Mouse (Mus musculus): ENCODE measurements around the gene Olfr525. TPM values are rescaled to one million over a fixed set of nuclear protein-coding genes. Genes with fewer than 3 reads are reported as not detected.

Gene Olfr525
- not detected in 2 replicates for polyA plus RNA-seq (2016; fragmentation: Nextera tagmentation; extraction: Ambion mirVana)

DNA sequence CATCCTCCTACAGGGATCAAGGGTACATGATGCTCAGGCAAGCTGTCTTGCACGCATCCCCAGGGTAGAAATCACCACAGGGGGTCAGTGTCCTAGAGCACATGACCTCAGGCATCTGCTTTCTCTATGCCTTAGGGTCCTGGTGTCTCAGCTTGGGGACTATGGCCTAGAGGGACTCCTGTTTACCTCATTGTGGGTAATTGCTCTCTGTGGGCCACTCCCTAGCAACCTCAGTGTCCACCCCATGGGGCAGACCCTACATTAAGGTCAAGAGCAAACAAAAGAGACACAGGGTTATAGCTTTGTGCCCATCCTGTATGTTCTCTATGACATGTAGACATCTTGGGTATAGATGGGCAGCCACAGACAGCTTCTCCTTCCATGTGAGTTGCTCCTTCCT lies at the start of gene Olfr525:
TSS of gene Olfr525 (plus strand) at position 301 of the 400 bp plus-strand sequence.
- H3K4me1 ChIP-seq = no peaks in the 10 kb centered on the region
- no peak within 1 kb of the TSS for H3K27ac ChIP-seq
- no peak within 1 kb of the TSS for H3K9ac ChIP-seq
- no peak within 1 kb of the TSS for H3K4me2 ChIP-seq
- no peak for ATAC-seq (ENCODE audit: low FRiP score)
- no peaks in the 10 kb centered on the region for H3K36me3 ChIP-seq (replicated peaks)
- 39% methylated on average over 1 of the region's 1 CpGs for WGBS
- H3K27me3 ChIP-seq = no peaks in the 10 kb centered on the region
- no peak within 1 kb of the TSS for H3K4me3 ChIP-seq (replicated peaks)
- no peaks in the 10 kb centered on the region for H3K9me3 ChIP-seq

DNA sequence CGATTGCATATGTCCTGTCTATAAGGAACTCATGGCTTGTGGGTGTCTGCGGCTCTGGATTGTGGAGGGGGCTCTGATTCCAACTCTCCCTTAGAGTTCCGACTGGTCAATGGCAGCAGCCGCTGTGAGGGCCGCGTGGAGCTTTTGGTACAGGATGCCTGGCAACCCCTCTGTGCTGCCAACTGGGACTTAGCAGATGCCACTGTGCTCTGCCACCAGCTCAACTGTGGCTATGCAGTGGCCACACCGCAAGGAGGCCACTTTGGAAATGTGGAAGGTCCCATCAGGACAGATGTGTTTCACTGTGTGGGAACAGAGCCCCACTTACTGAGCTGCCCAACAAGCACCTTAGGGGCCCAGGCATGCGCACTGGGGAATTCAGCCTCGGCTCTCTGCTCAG lies 24.9 kb upstream of the Olfr525 start:
- no peak overlapping the region for H3K27ac ChIP-seq
- H3K4me1 ChIP-seq = no peaks in the 10 kb centered on the region
- no peaks in the 10 kb centered on the region for H3K9me3 ChIP-seq
- WGBS = 91% methylated on average over 9 of the region's 9 CpGs
- no peaks in the 10 kb centered on the region for H3K36me3 ChIP-seq (replicated peaks)
- H3K9ac ChIP-seq = no peak overlapping the region
- no peak overlapping the region for H3K4me3 ChIP-seq (replicated peaks)
- H3K27me3 ChIP-seq = no peaks in the 10 kb centered on the region
- no peak for ATAC-seq (ENCODE audit: low FRiP score)
- H3K4me2 ChIP-seq = no peak overlapping the region

DNA sequence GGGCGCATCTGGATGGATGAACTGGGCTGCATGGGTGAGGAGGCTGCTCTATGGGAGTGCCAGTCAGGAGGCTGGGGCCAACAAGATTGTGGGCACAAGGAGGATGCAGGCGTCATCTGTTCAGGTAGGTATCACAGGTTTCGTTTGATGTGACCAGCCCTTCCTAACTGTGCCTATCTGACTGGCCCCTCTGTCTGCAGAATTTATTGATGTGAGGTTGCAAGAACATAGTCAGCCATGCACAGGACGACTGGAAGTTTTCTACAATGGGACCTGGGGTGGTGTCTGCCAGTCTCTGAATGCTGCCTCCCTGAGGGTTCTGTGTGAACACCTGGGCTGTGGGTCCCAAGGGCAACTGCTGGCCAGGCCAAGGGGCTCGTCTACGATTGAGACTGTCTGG lies 23.8 kb upstream of the Olfr525 start:
- Histone ChIP-seq H3K4me3 (replicated peaks) (no peak overlapping the region), H3K9me3 (no peaks in the 10 kb centered on the region), H3K4me2 (no peak overlapping the region), H3K9ac (no peak overlapping the region), H3K4me1 (no peaks in the 10 kb centered on the region), H3K27ac (no peak overlapping the region), H3K27me3 (no peaks in the 10 kb centered on the region), H3K36me3 (replicated peaks) (no peaks in the 10 kb centered on the region)
- WGBS = 77% methylated on average over 6 of the region's 6 CpGs
- ATAC-seq (ENCODE audit: low FRiP score) = no peak

DNA sequence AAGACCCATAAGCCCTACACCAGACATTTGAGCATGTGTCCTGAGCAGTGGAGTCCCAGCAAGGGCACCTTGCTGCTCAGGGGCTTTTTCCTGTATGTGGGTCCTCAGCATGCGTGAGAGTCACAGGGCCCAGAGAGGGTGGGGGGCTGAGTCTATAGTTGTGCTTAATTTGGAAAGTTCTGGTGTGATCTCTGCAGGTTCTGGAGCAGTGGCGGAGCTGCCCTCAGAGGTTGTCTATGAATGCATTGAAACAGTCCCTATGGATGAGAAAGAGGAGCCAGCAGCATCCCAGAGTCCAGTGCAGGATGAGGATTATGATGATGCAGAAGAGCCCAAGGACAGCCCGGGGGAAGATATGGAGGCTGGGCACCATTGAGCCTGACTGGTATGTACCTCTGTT lies 21.2 kb upstream of the Olfr525 start:
- Histone ChIP-seq H3K4me2 (no peak overlapping the region), H3K9me3 (no peaks in the 10 kb centered on the region), H3K4me1 (no peaks in the 10 kb centered on the region), H3K27me3 (no peaks in the 10 kb centered on the region), H3K4me3 (replicated peaks) (no peak overlapping the region), H3K9ac (no peak overlapping the region), H3K27ac (no peak overlapping the region), H3K36me3 (replicated peaks) (no peaks in the 10 kb centered on the region)
- ATAC-seq (ENCODE audit: low FRiP score) = no peak
- 84% methylated on average over 3 of the region's 3 CpGs for WGBS

DNA sequence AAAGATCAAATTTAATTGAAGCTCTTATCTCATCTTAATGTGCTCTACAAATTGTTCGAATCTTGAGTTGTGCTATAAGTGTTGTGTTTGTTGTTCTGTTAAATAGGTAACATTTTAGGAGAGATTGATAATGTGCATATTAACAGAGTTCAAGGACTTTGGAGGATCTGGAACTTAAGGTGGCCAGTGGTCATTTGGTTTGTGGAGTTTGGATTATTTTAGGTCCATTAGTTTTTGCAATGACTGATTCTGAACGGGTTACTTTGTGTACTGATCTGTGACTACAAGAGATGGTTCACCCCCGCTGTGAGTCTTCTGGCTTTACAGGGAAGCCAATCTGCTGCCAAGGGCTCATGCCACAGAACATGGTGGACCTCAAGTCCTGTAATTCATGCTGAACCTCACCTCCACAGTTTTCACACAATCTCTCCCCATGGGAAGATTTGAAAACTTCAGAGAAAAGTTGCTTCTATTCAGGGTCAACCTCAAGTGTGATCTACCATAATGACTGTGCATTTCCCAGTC lies 735 bp upstream of the Olfr525 start:
- H3K4me1 ChIP-seq = no peaks in the 10 kb centered on the region
- WGBS = 88% methylated on average over 3 of the region's 3 CpGs
- no peak for ATAC-seq (ENCODE audit: low FRiP score)
- H3K27me3 ChIP-seq = no peaks in the 10 kb centered on the region
- H3K4me2 ChIP-seq = no peak overlapping the region
- H3K27ac ChIP-seq = no peak overlapping the region
- H3K9ac ChIP-seq = no peak overlapping the region
- H3K4me3 ChIP-seq (replicated peaks) = no peak overlapping the region
- no peaks in the 10 kb centered on the region for H3K9me3 ChIP-seq
- H3K36me3 ChIP-seq (replicated peaks) = no peaks in the 10 kb centered on the region

DNA sequence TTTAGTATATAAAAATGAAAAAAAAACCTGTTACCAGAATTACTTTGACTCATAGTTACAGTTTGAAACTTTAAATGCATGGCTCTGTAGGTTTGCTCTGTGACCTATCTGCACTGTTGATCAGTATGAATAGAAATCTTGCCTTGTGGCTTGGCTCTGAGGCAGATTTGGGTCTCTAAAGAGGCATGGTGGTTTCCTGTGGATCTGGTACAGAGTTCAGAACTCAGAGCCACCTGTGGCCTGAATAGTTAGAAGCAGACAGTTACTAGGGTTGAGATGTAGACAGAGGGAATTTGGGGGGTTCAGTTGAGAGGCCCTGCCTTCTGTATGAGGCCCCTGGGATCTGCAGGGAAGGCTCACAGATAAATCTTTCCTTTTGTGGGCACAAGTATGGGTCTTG lies 477 bp downstream of the Olfr525 start:
- Histone ChIP-seq H3K4me3 (replicated peaks) (no peak overlapping the region), H3K4me2 (no peak overlapping the region), H3K9ac (no peak overlapping the region), H3K27me3 (no peaks in the 10 kb centered on the region), H3K4me1 (no peaks in the 10 kb centered on the region), H3K27ac (no peak overlapping the region), H3K9me3 (no peaks in the 10 kb centered on the region), H3K36me3 (replicated peaks) (no peaks in the 10 kb centered on the region)
- no peak for ATAC-seq (ENCODE audit: low FRiP score)

DNA sequence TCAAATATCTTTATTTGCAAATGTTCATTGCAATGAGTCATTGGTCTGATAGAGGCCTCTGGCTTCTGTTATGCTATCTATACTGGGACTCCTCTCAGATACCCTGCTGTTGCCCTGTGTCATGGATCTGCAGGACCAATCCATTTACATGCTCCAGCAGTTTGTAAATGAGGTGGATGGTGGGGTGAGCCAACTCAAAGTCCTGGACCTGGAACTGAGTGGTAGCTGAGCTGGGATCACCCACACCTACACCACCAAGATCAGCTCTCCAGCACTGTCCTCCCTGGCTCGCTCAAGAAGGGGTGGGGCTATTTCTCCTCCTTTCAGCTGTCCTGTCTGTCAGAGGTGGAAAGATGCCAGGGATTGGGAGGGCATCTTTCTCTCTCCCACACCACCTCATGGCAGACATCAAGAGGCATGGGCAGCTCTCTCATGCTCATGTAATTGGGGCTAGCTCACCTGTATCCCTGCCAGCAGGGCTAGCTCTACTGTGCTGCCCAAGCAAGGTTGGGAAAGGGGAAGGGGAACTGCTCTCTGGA lies 9.2 kb downstream of the Olfr525 start:
- 64% methylated on average over 1 of the region's 1 CpGs for WGBS
- Histone ChIP-seq H3K27ac (no peak overlapping the region), H3K36me3 (replicated peaks) (no peaks in the 10 kb centered on the region), H3K4me1 (no peaks in the 10 kb centered on the region), H3K27me3 (no peaks in the 10 kb centered on the region), H3K4me2 (no peak overlapping the region), H3K9ac (no peak overlapping the region), H3K9me3 (no peaks in the 10 kb centered on the region), H3K4me3 (replicated peaks) (no peak overlapping the region)
- no peak for ATAC-seq (ENCODE audit: low FRiP score)

DNA sequence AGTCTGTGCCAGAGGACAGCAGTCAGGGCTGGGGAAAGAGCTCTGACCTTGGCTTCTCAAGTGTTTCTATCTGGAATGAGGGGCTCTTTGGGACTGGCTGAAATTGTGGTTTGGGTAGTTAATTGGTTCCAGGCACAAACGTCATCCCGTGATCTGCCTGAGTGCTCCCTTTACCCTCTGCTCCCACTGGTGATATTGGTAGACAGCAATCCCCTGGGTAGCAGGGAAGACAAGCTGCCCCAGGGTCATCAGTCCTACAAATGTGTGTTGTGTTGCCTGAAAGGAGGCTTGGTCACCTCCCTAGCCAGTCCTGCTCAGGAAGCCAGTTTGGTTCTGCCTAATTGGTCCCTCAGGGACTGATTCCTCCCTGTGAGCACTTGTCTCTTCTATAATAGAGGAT lies 13.1 kb downstream of the Olfr525 start, which contains the start of gene Olfr527:
TSS of gene Olfr527 (plus strand) at position 301 of the 400 bp plus-strand sequence.
- Histone ChIP-seq H3K27me3 (no peaks in the 10 kb centered on the region), H3K27ac (no peak within 1 kb of the TSS), H3K9ac (no peak within 1 kb of the TSS), H3K4me2 (no peak within 1 kb of the TSS), H3K36me3 (replicated peaks) (no peaks in the 10 kb centered on the region), H3K4me3 (replicated peaks) (no peak within 1 kb of the TSS), H3K4me1 (no peaks in the 10 kb centered on the region), H3K9me3 (no peaks in the 10 kb centered on the region)
- 70% methylated on average over 2 of the region's 2 CpGs for WGBS
- no peak for ATAC-seq (ENCODE audit: low FRiP score)

DNA sequence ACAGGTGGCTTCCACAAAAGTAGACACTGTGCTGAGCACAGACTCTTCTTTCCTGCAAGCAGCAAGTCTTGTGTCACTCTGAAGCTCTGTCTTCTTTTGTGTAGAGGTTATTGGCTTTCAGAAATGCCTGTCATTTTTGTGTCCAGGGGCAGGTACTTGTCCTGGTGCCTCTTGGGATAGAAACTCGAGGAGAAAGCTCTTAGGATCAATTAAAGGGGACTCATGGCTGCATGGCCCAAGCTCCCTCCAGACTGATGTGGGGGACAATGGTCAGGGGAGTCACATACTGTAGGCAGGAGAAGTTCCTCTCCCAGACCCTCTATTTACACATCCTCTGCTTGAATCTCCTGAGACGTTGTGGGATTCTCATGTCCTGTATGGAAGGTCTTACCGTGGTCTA lies 40.9 kb downstream of the Olfr525 start, which contains the start of gene Olfr60:
TSS of gene Olfr60 (minus strand) at position 101 of the 400 bp plus-strand sequence.
- ATAC-seq (ENCODE audit: low FRiP score) = no peak
- no peak within 1 kb of the TSS for H3K4me3 ChIP-seq (replicated peaks)
- H3K27ac ChIP-seq = no peak within 1 kb of the TSS
- no peak within 1 kb of the TSS for H3K9ac ChIP-seq
- H3K36me3 ChIP-seq (replicated peaks) = no peaks in the 10 kb centered on the region
- H3K4me2 ChIP-seq = no peak within 1 kb of the TSS
- H3K4me1 ChIP-seq = no peaks in the 10 kb centered on the region
- 70% methylated on average over 3 of the region's 3 CpGs for WGBS
- no peaks in the 10 kb centered on the region for H3K27me3 ChIP-seq
- 0 out of 2 replicates have a peak, but pooled peaks cover 3% of the 10 kb centered on the region for H3K9me3 ChIP-seq

DNA sequence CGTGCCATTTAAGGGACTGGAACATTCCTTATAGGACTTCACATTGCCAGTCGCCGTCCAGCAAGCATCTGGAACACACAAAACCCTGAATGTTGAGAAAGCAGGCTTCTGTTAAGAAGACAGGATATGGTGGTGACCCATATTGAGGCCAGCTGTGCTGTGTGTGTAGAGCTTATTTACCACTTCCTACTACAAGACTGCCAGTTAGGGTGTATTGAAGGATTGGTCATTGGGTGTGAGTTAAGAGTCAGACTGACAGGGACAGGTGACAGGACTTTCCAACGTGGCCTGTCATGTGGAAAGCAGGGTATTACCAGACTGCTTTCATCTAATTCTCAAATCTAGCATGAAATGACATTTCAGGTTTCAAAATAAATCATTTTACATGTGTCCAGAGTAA lies 53.6 kb downstream of the Olfr525 start:
- Histone ChIP-seq H3K9ac (no peak overlapping the region), H3K27ac (no peak overlapping the region), H3K4me1 (no peaks in the 10 kb centered on the region), H3K27me3 (no peaks in the 10 kb centered on the region), H3K36me3 (replicated peaks) (no peaks in the 10 kb centered on the region), H3K9me3 (no peaks in the 10 kb centered on the region), H3K4me2 (no peak overlapping the region), H3K4me3 (replicated peaks) (no peak overlapping the region)
- ATAC-seq (ENCODE audit: low FRiP score) = no peak
- WGBS = 78% methylated on average over 4 of the region's 4 CpGs

DNA sequence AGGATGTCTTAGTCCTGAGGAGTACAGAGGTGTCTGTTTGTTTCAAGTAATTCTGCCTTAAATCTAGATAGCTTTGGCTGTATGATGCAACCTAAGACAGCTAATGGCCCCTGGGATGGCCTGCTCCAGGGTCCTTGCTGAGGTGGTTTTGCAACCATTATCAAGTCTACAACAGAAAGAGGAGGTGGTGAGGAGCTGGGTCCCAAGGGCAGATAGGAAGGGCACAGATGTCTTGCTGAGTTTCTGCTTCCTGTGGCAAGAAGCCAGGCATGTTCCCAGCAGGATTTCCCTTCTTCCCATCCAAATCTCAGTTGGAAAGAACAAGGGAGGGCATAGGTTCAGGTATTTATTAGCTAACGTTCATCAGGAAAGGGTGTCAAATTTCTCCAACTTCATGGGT lies 55.6 kb downstream of the Olfr525 start, which contains the start of gene Olfr530:
TSS of gene Olfr530 (minus strand) at position 101 of the 400 bp plus-strand sequence.
- no peak within 1 kb of the TSS for H3K9ac ChIP-seq
- no peak within 1 kb of the TSS for H3K27ac ChIP-seq
- H3K4me3 ChIP-seq (replicated peaks) = no peak within 1 kb of the TSS
- no peaks in the 10 kb centered on the region for H3K27me3 ChIP-seq
- no peak for ATAC-seq (ENCODE audit: low FRiP score)
- no peaks in the 10 kb centered on the region for H3K9me3 ChIP-seq
- H3K36me3 ChIP-seq (replicated peaks) = no peaks in the 10 kb centered on the region
- no peak within 1 kb of the TSS for H3K4me2 ChIP-seq
- 67% methylated on average over 1 of the region's 1 CpGs for WGBS
- no peaks in the 10 kb centered on the region for H3K4me1 ChIP-seq

DNA sequence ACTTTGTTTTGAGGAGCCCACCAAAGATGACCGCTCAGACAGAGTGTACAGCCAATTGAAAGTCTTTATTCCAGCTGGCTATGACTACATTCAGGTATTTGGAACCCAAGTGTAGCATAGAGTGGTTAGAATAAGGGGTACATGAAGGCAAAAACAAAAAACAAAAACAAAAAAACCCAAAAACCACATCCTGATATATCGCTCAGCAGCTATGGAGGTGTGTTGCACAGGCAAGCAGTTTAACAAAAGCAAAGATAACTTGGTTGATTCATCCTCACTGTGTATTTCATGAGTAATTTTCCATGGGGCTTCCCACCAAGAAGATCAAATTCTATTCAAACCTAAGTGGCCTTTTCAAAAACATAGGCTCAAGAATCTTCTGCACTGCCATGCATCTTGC lies 56.3 kb downstream of the Olfr525 start:
- no peaks in the 10 kb centered on the region for H3K36me3 ChIP-seq (replicated peaks)
- no peak overlapping the region for H3K4me2 ChIP-seq
- H3K4me3 ChIP-seq (replicated peaks) = no peak overlapping the region
- H3K27ac ChIP-seq = no peak overlapping the region
- no peak overlapping the region for H3K9ac ChIP-seq
- H3K27me3 ChIP-seq = no peaks in the 10 kb centered on the region
- no peak for ATAC-seq (ENCODE audit: low FRiP score)
- 95% methylated on average over 2 of the region's 2 CpGs for WGBS
- no peaks in the 10 kb centered on the region for H3K4me1 ChIP-seq
- H3K9me3 ChIP-seq = no peaks in the 10 kb centered on the region

Data from forebrain, embryonic 12.5 days (tissue).